Mouse (Mus musculus): ENCODE measurements around the gene Ano5.

Gene Ano5

GRCm38 (mm10) chr7:51629206-51629605 lies 118.4 kb downstream of the Ano5 start:
- no peak for DNase-seq

- no peak for DNase-seq
Measured at GRCm38 (mm10) chr7:51631171-51631570, 120.3 kb downstream of the Ano5 start.

GRCm38 (mm10) chr7:51632543-51633229 lies 121.9 kb downstream of the Ano5 start:
- DNase-seq = no peak

GRCm38 (mm10) chr7:51633230-51633844 lies 122.5 kb downstream of the Ano5 start:
- no peak for DNase-seq

Measured in cerebellum, postnatal 14 days (tissue).